Mouse (Mus musculus): ENCODE results near the gene Gm47985. TPM values are rescaled to one million over a fixed set of nuclear protein-coding genes. Genes with fewer than 3 reads are reported as not detected.
"Not testable (repeated sequence)": the region's sequence is repeated elsewhere in the genome, so short reads cannot be mapped to it uniquely, and the experiment has no call there.

The Gm47985 gene
- total RNA-seq (2021) = not detected

DNA sequence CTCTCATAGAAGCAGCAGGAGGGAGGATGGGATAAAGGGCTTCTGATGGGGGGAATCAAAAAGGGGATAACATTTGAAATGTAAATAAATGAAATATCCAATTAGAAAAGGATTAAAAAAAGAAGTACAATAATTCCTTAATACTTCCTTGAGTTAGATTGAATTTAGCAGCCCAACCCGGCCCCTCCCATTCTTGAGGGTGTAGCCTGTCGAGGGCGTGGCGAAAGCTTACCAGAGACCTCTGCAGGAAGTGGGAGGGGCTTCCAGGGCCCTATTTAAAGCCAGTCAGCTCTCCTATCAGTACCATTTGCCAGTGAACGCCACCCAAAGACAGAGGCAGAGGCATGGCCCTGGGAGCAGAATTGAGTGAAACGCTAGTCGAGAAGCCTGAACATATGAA lies at the start of gene Gm47985:
Gene Gm47985, plus strand, starts transcription at position 272 of the 400 bp plus-strand sequence.
- DNase-seq; intact Hi-C loops (cut with DNase I): not testable (repeated sequence)

DNA sequence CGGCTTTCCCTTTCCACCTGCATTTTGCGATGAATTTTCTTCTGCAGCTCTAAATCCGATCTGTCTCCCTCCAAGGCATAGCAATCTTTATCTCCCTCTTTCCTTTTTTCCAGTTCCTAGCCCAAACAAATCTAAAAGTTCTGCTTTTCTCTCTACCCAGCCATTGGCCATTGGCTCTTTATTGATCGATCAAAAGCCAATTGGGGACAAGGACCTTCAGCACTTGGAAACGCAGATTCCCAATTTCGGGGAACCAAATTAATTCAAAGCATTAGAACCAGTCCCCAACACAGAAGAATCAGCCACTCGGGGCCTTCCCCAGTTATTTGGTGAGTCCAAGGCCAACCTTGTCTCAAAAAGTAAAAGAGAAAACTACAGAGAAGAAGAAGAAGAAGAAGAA lies 49.7 kb upstream of the Gm47985 start:
- no peak for DNase-seq
- intact Hi-C loops (cut with DNase I) = no loop called here

DNA sequence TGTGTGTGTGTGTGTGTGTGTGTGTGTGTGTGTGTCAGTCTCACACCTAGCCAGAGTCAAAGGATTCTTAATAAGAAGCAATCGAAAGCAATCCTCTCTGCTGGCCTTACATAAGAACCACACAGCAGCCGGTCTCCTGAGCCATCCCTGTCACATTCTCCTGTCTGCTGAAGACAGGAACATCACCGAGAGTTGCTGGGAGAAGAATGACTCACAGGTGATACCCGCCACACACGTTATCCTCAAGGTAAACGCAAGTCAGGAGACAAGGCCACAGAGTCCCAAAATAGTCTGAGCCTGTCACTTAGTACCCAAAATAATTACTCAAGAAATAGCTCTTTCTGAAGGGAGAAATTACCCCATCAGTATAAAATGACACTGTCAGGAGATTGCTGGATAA lies 43.9 kb upstream of the Gm47985 start:
- intact Hi-C loops (cut with DNase I) = no loop called here
- no peak for DNase-seq

DNA sequence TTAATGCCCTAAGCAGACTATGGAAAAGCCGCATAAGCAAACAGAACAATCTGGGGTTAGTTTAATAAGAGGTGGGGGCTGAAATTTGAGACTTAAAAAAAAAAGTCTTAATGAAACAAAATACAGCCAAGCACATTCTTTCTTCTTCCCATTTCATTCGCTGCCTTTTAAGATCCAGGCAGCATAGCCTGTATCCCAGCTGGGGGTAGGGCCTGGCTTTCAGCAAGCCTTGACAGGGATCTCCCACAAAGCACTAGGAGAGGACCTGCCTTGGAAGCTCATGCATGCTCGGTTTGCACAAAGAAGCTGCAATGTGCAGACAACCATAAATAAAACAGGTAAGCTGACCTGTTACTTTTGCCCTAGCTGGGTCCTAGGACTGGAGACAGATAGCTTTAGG lies 41.4 kb upstream of the Gm47985 start:
- intact Hi-C loops (cut with DNase I) = no loop called here
- no peak for DNase-seq

DNA sequence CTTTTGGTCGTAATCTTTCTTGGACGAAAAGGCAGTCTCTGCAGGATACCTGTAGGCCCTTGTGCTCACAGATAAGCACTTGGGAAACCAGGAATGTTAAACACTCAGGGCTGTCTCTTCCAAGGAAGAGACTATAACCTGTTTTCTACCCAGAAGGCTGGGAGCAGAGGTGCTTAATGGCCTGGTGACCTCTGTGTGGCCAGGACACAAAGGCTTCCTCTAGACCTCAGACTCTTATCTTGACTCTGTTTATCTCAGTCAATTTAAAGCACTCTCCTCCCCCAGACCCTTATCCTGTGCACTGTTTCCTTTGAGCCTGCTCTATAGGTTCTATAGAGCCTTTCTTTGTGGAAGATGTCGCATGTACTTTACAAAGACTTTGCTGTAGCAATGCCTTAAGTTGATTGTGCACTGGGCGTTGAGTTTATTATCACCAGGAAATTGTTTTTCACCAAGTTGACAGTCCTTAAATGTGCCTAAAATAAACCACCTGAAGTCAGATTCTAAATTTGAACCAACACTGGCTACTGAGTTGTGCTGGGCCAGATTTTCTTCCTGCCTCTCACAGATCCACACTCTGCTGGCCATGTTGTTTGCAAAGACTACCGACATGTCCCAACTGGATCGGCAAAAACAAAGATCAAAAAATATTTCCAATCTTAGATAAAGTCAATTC lies 37.7 kb upstream of the Gm47985 start:
- no peak for DNase-seq
- intact Hi-C loops (cut with DNase I) = no loop called here

DNA sequence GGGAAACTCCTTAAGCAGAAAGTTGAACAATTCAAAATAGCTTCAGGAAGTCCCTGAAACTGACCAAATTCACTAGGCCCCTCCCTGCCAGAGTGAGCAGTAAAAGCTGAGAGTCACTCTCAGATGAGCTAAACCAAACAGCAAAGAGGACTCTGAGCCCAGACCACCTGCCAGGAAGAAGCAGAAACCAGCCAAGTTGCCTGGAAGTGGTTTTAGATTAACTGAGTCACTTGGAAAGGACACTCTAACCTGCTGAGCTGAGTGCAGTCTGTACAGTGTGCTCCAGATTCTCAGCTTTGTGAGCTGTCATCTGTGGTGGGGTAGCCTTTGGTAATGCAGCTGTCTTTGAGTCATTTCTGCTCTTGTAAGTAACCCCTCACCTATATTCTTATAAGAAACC lies 34.5 kb upstream of the Gm47985 start:
- intact Hi-C loops (cut with DNase I) = no loop called here
- no peak for DNase-seq

DNA sequence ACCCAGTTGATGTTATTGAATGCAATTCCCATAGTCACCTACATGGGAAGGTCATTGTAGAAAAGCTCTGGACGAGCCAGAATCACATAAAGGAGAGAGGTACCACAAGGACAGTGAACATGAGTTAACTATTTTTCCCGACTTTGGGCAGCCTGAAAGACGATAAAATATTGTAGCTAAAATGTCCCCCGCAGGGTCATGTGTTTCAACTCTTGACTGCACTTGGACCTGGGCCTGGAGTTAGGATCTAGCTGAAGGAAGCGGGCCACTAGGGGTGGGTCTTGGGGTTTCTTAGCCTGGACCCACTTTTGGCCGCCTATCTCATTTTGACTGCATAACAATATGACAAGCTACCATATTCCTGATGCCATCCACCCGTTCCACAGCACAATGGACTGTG lies 32.1 kb upstream of the Gm47985 start:
- intact Hi-C loops (cut with DNase I) = no loop called here
- DNase-seq = no peak

DNA sequence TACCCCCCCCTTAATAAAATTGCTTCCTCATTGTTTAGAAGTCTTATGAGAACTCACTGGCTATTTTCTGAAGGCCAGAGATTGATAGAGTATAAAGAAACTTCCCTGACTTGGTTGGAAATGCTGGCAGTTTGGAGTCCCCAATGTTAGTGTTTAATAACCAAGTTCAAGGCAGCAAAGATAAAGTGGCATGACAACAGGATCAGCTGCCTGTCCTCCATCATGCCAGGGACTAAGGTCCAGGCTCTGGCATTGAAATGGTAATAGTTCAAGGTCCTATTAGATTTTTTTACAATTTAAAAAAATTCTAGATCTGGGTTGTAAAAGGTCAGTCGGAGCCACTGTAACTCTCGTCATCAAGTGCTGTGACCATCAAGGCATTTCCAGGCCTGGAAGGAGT lies 31.2 kb upstream of the Gm47985 start:
- no peak for DNase-seq
- intact Hi-C loops (cut with DNase I) = no loop called here

DNA sequence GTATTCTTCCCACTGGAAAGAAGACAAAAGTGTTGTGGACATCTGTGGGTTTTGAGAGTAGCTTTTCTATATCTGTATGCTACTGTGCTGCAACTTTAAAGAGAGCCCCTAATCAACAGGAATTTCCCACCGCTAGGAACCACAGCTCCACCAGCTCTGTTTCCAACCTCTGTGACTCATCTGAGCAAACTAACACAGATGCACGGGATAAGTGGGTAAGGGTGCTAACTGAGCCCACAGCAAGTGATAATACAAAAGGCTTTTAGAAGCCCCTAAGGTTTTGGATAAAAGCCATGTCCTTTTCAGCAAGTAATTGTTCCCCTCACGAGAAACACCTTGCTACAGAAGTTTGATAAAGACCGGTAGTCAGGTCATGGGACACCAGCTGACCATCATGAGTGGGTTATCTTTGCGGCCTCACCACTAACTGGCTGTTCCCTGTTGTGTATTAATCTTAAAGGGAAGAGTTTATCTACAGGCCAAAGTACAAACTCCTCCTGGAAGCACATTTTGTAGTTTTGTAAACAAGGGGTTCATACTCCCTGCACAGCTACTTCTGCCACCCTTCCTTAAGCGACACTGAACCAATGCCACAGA lies 29.2 kb upstream of the Gm47985 start:
- intact Hi-C loops (cut with DNase I) = no loop called here

DNA sequence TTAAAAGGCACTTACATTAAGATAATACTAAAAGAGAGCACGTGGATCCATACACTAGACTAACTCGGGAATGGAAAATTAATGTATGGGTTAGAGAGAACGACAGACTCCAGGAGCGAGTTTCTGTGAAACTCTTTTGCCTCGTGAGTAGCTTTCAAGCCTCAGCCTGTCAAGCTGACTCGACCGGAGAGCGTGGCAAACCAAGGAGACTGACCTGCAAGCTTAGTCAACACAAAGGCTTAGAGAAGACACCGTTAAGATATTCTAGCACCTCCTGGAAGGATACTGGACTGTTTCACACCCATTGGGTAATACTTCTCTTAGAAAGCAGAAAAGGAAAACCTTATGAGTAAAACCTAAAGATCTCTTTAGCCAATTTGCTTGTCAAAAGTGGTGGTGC lies 28.2 kb upstream of the Gm47985 start:
- DNase-seq; intact Hi-C loops (cut with DNase I): not testable (repeated sequence)

More for the DNA sequence above, 29.2 kb upstream of the Gm47985 start:
- no peak for DNase-seq

DNA sequence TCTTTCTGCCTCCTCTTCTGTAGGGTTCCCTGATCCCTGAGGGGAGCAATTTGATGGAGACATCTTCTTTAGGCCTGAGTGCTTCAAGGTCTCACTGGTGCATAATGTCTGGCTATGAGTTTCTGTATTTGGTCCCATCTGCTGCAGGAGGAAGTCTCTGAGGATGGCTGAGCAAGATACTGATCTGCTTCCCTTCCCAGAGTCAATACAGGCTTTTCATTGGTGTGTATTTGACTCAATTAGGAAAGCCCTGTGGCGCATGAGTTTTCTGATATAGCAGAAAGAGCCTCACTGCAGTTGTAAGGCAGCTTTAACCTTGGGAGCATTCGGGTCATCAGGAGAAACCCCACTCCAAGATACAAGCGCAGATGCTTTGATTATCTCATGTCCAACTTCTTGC lies 26.2 kb upstream of the Gm47985 start:
- DNase-seq = no peak
- intact Hi-C loops (cut with DNase I) = no loop called here

DNA sequence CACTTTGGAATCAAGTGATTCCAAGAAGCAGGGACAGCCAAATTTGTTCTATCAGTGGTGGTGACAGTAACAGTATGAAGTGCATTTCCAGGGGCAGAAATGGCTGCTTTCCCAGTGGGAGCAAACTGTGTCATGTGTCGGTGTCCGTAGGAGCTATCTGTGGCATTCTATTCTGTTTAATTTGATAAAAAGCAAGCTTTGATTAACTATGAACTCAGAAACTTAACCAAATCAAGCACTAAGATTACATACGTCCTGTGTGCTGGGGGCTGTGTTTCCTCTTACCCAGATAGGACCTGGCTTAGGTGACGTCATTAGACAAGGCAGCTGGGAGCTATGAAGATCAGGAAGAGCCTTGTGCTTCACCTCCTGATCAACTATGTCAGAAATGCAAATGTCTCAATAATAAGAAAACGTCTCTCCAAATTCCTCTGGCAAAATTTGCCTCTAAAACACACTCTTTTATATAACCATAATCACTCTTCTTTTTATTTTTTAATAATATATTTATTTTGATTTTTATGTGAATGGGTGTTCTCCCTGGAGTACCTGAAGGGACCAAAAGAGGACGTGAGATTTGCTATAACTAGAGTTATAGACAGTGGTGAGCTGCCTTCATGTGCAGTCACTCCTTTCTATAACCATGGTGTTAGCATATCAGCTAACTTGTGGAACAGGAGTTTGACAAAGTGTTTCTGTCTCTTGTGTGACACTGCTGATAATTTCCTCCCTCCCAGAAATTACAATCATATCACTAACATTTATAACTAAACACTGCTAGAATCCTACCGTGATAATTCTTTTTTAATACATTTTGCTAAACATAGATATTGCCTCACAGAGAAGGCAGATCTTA lies 25.3 kb upstream of the Gm47985 start:
- intact Hi-C loops (cut with DNase I) = no loop called here
- DNase-seq = no peak

DNA sequence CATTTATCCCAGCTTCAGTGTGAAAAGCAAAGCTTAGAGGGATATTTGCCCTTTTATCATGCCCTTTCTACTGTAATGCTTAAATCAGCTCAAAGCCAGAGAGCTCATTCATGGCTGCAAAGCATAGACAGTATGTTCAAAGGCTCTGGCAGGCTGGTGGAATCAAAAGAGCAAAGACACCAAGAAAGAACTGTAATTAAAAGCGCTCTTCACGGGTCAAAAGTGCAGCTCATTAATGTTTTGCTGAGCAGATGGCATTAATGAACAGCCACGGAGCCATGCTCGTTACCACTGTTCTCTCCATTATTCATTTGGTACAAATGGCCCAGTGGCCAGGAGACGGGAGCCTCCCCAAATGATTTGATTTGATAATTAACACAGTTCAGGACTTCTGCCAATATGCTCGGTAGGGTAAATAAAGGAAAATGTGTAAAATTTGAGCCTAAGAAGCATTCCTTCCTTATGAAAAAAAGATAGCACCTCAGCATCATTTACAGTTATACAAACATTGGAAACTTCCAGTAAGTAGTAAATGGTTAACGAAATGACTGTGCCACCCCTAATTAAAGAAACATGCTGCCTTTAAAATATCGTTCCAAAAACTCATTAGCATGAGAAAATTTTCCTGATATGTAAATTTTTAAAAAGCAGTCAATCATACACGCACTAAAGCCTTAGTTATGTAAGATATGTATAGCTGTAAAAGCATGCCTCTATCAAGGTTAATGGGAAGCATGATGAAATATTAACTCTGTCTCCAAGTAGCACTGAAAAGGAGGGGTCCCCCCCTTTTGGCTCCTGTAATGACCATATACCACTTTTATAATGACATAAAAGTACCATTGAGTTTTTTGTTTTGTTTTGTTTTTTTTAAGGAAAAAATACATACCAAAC lies 24.1 kb upstream of the Gm47985 start:
- no peak for DNase-seq
- intact Hi-C loops (cut with DNase I) = no loop called here

DNA sequence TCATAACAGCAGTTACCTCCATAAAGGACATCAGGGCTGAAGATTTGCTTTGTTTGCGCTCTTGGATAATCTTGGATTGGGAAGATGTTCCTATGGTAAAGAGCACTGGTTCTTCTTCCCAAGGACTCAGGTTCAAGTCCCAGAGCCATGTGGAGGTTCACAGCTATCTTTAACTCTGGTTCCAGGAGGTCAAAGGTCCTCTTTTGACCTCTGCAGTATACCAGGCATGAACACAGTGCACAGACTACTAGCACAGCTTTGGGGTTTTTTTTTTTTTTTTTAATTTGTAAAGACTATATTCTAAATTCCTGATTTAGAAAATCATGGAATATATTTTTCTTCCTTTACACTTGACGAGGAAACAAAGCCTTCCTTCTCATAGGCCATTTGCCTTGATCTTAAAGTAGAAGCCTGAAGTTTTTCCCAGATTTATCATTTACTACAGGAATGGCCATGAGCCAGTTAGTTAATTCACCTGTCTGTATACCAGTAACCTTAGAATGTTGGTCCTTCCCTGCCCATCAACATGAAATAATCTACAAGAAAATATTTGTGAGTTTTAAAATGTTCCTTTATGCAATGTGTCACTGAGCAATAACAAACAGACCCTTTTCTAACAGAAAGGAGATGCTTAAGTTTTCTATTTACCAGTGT lies 23.4 kb upstream of the Gm47985 start:
- intact Hi-C loops (cut with DNase I) = no loop called here
- no peak for DNase-seq

DNA sequence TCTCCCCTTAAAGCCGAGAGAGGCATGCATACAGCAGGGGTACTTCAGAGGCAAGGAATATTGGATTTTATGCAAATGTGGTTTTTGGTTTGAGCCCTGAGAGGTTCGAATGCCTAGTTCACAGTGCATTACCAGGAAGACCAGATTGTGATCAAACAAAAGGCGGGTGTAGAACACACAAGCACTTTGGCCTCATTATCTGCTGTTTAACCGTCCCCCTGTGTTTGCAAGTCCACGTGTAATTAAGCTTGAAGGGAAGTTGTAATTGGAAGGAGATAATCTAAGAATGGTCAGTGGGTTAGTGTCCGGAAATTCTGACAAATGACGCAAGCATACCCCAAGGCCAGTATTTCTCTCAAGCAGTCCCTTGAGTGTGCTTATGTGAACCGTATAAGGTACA lies 16.3 kb upstream of the Gm47985 start:
- intact Hi-C loops (cut with DNase I) = no loop called here
- no peak for DNase-seq

DNA sequence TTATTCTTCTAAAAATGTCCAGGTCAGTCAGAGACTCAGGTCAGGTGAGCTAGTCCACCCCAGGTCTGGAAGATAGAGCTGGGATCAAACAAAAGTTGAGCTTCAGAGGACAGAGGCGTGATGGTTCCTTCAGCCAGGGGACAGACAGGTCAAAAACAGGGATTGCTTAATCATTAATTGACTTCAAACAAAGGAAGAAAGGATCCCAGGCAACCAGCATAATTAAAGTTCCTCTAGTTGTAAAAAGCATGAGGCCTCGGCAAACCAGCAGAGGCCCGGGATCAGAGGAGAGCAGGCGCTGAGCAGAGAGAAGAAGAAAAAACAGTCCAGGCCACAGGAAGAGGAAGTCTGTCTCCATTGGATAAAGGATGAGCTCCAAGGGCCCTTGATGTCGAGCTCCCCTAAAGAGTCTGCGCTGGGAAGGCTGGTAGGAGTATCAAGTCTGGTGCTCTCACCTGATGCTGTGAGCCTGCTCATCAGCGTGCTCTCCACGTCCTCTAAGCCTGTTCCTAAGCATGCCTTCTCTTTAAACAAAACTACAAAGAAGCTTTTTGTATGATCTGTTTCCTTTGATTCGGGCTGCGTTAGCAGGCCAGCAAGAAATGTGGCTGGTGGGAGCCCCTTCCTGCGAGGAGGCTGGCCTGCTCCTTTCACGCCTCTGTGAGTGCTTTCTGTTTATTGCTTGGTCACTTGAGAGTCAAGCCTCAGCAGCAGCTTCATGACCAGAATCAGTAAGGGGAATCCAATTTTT lies 14.9 kb upstream of the Gm47985 start:
- DNase-seq = no peak
- intact Hi-C loops (cut with DNase I) = no loop called here

DNA sequence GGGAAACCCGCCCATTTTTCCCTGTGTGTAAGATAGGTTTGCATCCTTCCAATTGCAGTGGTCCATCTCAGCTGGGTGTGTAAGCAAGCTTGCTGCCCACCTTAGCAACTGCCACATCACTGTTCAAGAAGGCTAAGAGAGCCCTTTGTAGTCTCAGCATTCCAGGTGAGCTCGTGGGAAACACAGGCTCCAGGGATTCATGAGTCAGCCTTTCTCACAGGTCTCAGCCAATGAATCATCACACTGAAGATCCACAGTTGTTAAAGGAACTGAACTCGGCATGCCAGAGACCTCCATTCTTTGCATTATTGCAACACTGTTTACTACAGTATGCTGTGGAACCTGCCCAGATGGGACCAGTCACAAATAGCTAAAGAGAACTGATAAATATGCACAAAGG lies 13.7 kb upstream of the Gm47985 start:
- intact Hi-C loops (cut with DNase I) = no loop called here
- DNase-seq = no peak

DNA sequence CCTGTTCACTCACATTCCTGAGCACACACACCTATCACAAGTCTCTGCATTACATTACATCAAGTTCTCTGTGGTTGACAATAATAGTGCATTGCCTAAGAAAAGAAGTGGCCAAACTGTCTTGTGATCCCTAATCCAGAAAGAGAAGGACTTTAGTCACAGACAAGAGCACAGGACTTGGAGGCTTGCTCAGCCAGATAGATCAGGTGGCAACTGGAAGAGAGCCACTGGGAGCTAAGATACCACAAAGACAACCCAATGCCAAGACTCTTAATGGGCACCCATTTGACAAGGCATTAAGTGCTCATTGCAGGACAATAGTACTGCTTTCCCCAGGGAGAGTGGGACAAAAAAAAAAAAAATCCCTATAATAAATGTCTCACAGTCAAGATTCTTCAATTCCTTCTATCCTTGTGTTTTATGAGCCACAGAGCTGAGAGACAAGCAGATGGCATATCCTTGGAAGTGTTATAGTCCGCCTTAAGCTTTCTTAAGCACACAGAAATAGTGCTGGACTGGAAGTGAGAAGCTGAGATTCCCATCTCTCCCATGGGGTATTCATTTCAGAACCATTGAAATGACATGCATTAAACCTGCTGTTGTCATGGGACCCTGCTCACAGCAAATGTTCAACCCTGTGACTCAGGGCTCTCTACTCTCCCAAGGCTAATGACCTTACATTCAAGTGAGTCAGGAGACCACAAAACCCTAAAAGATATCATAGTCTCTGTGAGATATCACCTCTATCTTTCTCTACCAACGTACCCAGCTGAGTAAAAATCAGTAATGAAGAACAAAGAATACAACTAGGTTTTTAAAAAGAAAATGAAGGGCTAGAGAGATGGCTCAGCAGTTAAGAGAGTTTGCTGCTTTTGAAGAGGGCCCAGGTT lies 10.5 kb upstream of the Gm47985 start:
- DNase-seq = no peak
- intact Hi-C loops (cut with DNase I) = no loop called here
